Mouse (Mus musculus) urinary bladder, postnatal 14 days (tissue): ENCODE results near the gene Vax2.

ENCODE experiments used
- DNase-seq: peaks from one replicate; pipeline ENCODE4 v3.0.0; 2021; ENCODE audit warnings: low spot score

Vax2 gene

GRCm38 (mm10) chr6:83711067-83711675 is at the start of gene Vax2:
Gene Vax2, plus strand, starts transcription at chr6:83711264.
- peak; percentile 75 for DNase-seq

- no peak for DNase-seq
Measured at GRCm38 (mm10) chr6:83665009-83665408, 46.1 kb upstream of the Vax2 start.

- DNase-seq, result peak; percentile 76
Measured at GRCm38 (mm10) chr6:83673395-83673794, 37.7 kb upstream of the Vax2 start.

DNA sequence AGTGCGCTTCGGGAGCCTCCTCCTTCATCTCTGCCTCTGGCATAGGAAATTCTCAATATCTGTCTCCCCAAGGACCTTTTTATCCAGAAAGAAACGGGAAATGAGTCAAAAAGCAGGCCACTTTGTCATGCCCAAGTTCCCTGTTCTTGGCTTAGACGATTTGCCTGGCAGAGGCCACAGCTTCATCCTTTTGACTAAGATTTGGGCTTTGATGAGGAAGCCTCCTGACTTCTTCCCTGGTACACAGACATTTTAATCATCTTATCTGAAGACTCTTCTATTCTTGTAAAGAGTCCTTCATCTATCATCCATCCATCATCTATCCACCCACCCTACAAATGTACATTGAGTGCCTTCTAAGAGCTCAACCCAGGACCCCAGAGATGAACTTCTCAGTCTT is 33.3 kb upstream of the Vax2 start, which contains the start of gene Cd207:
Gene Cd207, minus strand, starts transcription at position 101 of the 400 bp plus-strand sequence.
- no peak for DNase-seq

DNA sequence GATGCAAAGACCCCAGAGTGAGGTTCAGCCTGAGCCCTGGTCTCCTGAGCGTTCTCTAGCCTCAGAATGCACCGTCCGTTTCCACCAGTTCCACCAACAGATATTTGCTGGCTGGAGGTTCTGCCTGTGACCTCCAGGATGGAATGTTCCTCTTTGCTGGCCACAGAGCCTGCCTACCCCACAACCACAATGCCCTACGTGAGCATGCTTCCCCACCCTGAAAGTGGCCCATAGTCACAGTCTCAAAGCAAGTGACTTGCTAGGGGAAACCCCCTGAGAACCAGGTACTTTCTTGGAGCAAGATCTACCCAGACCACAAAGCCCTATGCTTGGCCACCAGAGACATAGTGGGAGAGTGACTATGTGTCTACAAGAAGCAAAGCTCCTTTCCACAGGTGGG is 21.7 kb upstream of the Vax2 start:
- DNase-seq, result no peak

GRCm38 (mm10) chr6:83690277-83690676 is 20.8 kb upstream of the Vax2 start:
- peak; percentile 43 for DNase-seq

GRCm38 (mm10) chr6:83690936-83691335 is 20.1 kb upstream of the Vax2 start:
- no peak for DNase-seq

- DNase-seq, result no peak
Measured at GRCm38 (mm10) chr6:83692962-83693361, 18.1 kb upstream of the Vax2 start.

DNA sequence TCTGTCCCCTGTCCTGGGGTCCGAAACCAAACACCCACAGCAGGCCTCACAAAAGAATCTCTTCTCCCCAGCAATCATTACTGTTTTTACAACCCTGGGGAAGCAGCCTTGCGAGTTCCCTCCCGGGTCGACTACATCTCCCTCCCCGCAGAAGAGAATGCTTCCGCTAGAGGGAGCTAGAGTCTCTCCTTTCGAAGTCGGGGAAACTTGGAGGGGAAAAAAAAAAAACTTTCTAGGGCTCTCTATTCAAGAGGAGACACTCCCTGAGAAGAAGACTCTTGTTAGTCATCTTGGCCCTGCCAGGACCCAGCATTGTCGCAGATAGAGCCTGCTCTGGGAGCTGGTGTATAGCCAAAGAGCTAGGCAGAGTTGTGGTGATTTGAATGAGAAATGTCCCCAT is 17.2 kb upstream of the Vax2 start:
- DNase-seq, result peak; percentile 53

DNA sequence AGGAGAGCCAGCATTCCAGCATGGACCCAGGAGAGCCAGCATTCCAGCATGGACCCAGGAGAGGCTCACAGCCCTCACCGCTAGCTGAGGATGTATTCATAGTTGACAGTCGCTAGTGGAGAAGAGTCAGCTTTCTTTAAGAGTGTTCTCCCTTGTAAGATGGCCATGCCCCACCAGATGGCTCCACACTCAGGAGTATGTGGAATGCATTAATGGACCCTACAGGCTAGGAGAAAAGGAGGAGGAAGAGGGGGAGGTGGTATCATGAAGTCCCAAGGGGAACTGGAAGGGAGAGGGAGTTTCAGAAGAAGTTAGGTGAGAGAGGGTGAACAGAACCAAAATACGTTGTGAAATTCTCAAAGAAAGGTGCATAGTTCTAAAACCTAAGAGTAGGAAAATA is 15.3 kb upstream of the Vax2 start:
- DNase-seq, result no peak

- no peak for DNase-seq
Measured at GRCm38 (mm10) chr6:83696684-83697083, 14.4 kb upstream of the Vax2 start.

- no peak for DNase-seq
Measured at GRCm38 (mm10) chr6:83697932-83698331, 13.1 kb upstream of the Vax2 start.

GRCm38 (mm10) chr6:83699971-83700370 is 11.1 kb upstream of the Vax2 start:
- DNase-seq, result no peak

GRCm38 (mm10) chr6:83701001-83701400 is 10.1 kb upstream of the Vax2 start:
- no peak for DNase-seq

GRCm38 (mm10) chr6:83702146-83702999 is 8.7 kb upstream of the Vax2 start:
- DNase-seq, result no peak

DNA sequence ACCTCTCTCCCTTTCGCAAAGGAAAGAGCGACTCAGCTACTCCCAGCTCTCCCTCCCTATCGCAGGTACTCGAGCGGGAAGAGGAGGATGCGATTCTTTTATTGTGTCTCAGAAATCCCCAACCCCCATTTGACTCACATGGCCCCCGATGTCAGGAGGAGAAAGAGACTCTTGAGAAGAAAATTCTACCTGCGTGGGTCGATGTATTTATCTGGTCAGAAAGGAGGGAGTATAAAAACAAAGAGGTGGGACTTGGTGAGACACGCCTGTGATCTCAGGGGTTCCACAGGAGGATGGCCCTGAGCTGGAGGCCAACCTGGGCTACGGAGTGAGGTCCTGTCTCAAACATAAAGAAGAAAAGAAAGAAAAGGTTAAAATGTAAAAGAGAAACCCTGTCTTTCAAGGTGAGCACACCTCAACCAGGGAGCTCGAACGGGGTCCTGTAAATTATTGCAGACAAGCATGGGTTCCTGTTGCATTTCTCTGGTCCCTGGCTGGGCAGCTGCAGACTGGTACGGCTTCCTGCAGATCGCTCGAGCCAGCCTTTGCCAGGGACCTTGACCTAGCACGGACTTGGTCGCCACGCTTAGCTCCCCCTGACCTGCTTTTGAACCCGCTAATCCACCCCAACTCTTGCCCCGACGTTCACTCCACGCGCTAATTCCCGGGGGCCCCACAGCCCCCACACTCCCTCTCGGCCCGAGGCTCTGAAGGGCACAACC is 7.9 kb upstream of the Vax2 start:
- no peak for DNase-seq

DNA sequence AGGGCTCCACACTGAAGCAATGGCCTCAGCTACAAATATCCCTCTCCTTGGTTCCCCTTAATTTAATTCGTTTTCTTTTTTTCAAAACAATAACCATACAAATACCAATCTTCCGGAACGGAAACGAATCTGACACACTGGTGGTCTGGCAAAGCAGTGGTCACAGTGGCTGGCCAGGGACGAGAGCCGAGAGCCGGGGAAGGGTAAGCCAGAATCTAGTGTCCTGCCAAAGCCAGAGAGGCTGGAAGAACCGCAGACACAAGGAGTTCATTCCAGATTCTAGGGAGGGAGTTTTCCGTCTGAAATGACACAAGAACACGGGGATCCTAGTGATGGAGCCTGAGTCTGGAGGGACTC is 7.4 kb upstream of the Vax2 start:
- DNase-seq, result no peak

DNA sequence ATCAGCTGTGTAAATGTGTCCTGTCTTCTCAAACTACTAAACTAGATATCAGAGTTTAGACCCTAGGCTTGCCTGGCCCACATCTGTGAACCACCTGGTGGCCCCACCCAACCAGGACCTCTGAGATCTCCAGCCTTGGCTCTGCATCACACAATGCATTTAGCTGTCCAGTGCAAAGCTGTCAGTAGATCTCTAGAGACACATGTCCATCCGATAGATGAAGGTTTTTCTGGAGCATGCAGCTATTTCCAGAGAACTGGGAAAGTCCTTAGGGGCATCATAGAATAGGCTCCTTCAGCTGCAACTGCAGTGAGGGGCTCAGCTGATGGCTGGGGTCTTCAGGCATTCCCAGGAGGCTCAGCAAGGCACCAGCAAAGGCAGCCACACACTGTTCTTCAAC is 6.8 kb upstream of the Vax2 start:
- DNase-seq, result no peak

DNA sequence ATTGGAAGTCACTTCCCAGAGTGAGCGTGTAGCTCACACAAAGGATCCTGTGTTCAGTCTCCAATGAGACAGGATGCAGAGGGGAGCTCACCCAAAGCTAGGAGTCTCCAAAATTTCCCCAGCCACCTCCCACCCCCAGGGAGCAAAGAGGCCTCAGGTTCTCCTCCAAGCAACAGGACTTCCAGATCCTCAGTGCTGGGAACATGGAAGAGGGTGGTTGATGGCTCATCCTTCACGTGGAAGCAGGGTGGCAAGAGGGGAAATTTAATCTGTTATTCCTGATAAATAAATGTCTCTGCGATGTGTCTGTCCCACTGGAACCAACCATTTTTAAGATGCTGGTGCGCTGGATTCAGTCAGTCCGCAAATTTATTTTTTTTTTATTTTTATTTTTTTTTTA is 6.4 kb upstream of the Vax2 start:
- DNase-seq, result no peak

GRCm38 (mm10) chr6:83707738-83708510 is 3.1 kb upstream of the Vax2 start:
- DNase-seq, result no peak

GRCm38 (mm10) chr6:83710361-83711066 is 550 bp upstream of the Vax2 start:
- DNase-seq, result no peak
